Mouse (Mus musculus) cerebellum, adult 11-12 months (tissue): ENCODE measurements around the gene Fndc3b.

Source experiments
- DNase-seq: peaks from one replicate; pipeline ENCODE4 v3.0.0; 2022

Gene Fndc3b

GRCm38 (mm10) chr3:27710648-27711428 lies at the start of gene Fndc3b:
Gene Fndc3b, minus strand, starts transcription at chr3:27711307.
- DNase-seq, result peak; percentile 82

GRCm38 (mm10) chr3:27760278-27760677 lies 49.2 kb upstream of the Fndc3b start:
- DNase-seq, result no peak

- no peak for DNase-seq
Observed at GRCm38 (mm10) chr3:27758976-27759375, 47.9 kb upstream of the Fndc3b start.

GRCm38 (mm10) chr3:27751657-27752056 lies 40.5 kb upstream of the Fndc3b start:
- DNase-seq, result no peak

GRCm38 (mm10) chr3:27751156-27751555 lies 40.0 kb upstream of the Fndc3b start:
- DNase-seq, result no peak

- DNase-seq, result no peak
Observed at GRCm38 (mm10) chr3:27745651-27746050, 34.5 kb upstream of the Fndc3b start.

GRCm38 (mm10) chr3:27744754-27745153 lies 33.6 kb upstream of the Fndc3b start:
- no peak for DNase-seq

- DNase-seq, result no peak
Observed at GRCm38 (mm10) chr3:27743271-27744145, 32.4 kb upstream of the Fndc3b start.

GRCm38 (mm10) chr3:27742124-27742523 lies 31.0 kb upstream of the Fndc3b start:
- DNase-seq, result no peak

GRCm38 (mm10) chr3:27740136-27740535 lies 29.0 kb upstream of the Fndc3b start:
- DNase-seq, result no peak

GRCm38 (mm10) chr3:27736180-27736579 lies 25.1 kb upstream of the Fndc3b start:
- no peak for DNase-seq

GRCm38 (mm10) chr3:27735113-27735512 lies 24.0 kb upstream of the Fndc3b start:
- DNase-seq, result no peak

GRCm38 (mm10) chr3:27728798-27729782 lies 18.0 kb upstream of the Fndc3b start:
- DNase-seq, result no peak

GRCm38 (mm10) chr3:27728176-27728575 lies 17.1 kb upstream of the Fndc3b start:
- DNase-seq, result no peak

GRCm38 (mm10) chr3:27725752-27726151 lies 14.6 kb upstream of the Fndc3b start:
- DNase-seq, result no peak

- no peak for DNase-seq
Observed at GRCm38 (mm10) chr3:27724208-27724607, 13.1 kb upstream of the Fndc3b start.

- DNase-seq, result no peak
Observed at GRCm38 (mm10) chr3:27718829-27719365, 7.8 kb upstream of the Fndc3b start.

- no peak for DNase-seq
Observed at GRCm38 (mm10) chr3:27713971-27714370, 2.9 kb upstream of the Fndc3b start.

- DNase-seq, result no peak
Observed at GRCm38 (mm10) chr3:27712421-27712820, 1.3 kb upstream of the Fndc3b start.

GRCm38 (mm10) chr3:27709906-27710647 lies 1.0 kb downstream of the Fndc3b start:
- DNase-seq, result peak; percentile 49

- DNase-seq, result no peak
Observed at GRCm38 (mm10) chr3:27709096-27709905, 1.8 kb downstream of the Fndc3b start.
